Mouse (Mus musculus): ENCODE measurements around the gene Gm49393.

Gene Gm49393

DNA sequence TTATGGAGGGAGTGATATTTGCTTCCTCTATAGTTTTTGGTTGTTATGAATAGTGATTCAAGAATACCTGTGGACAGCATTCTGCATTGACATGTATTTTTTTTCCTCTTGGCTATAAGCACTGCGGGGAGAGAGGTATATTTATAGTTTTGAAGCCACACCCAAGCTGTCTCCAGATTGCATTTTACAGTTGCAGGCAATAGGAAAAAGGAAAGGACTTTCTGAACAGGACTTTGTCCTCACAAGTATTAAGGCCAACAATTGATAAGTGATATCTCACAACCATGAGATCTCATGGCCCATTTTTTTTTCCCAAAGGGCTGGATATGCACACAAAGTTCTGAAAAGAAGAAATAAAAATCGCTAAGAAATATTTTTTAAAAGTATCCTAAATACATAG is 125.7 kb downstream of the Gm49393 start:
- DNase-seq (ENCODE audit: low read depth): no peak

All from naive thymus-derived CD4-positive, alpha-beta T cell, adult 2 months (primary cell).